Mouse (Mus musculus): Measurements from ENCODE around the gene Fhl3. TPM values are rescaled to one million over a fixed set of nuclear protein-coding genes. Genes with fewer than 3 reads are reported as not detected.
"Not testable (repeated sequence)": the region's sequence is repeated elsewhere in the genome, so short reads cannot be mapped to it uniquely, and the experiment has no call there.

The Fhl3 gene
- polyA plus RNA-seq, 1 experiment from 2014 or later: 1.9 TPM

DNA sequence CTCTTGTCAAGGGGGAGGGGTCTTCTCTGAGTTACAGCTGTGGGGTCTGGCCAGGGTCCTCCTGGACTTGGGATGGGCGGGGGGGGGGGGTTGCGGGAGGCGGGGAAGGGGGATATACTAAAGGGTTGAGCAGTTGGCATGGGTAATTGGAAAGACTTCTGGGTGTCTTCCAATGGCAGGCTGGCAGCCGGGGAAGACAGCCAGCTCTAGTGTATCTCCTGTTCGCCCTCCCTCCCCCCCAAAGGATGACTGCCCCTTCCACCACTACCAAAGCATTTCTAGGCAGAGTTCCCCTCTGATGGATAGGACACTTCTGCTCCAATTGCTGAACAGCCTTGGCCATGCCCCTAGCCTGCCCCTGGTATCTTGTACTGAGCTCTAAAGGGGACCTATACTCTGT is 1.4 kb downstream of the Fhl3 start:
- Histone ChIP-seq H3K27ac (replicated peaks) (0 out of 2 replicates have a peak overlapping the region, but pooled peaks have one; percentile 6), H3K36me3 (replicated peaks) (peaks cover 6% of the 10 kb centered on the region; the same call in 1 of the 2 replicates), H3K27me3 (peaks cover 27% of the 10 kb centered on the region), H3K4me2 (peak overlapping the region; percentile 96), H3K9ac (peak overlapping the region; percentile 66; the same call in 1 of the 2 replicates), H3K4me3 (replicated peaks) (peak overlapping the region; percentile 69), H3K9me3 (replicated peaks) (no peaks in the 10 kb centered on the region), H3K4me1 (replicated peaks) (peaks cover 59% of the 10 kb centered on the region)
- 38% methylated on average over 5 of the region's 5 CpGs for WGBS (ENCODE audit: insufficient replicate concordance)
- ATAC-seq (ENCODE audit: insufficient read depth): no peak

DNA sequence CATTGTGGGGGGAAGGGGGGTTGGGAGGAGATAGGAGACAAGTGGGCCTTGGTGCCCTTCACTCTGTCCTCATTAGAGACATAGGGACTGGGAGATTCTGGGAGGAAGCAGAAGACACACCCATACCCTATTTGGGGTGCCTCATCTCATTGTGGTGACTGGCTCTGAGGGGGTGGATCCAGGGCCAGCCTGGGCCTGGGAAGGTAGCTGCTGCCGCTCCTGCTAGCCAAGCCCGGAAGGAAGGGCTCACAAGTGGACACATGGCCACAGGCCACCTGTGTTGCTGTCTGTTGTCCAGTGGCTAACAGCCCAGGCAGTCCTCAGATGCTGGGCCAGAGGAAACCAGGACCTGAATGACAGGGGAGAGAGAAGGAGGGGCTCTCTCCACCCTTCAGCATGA is 2.9 kb downstream of the Fhl3 start:
- Histone ChIP-seq H3K27me3 (peaks cover 27% of the 10 kb centered on the region), H3K9me3 (replicated peaks) (no peaks in the 10 kb centered on the region), H3K9ac (no peak overlapping the region), H3K36me3 (replicated peaks) (peaks cover 8% of the 10 kb centered on the region; the same call in 1 of the 2 replicates), H3K4me1 (replicated peaks) (peaks cover 61% of the 10 kb centered on the region), H3K4me3 (replicated peaks) (no peak overlapping the region), H3K4me2 (peak overlapping the region; percentile 28), H3K27ac (replicated peaks) (peak overlapping the region; percentile 53; the same call in 1 of the 2 replicates)
- 11% methylated on average over 2 of the region's 2 CpGs for WGBS (ENCODE audit: insufficient replicate concordance)
- no peak for ATAC-seq (ENCODE audit: insufficient read depth)

DNA sequence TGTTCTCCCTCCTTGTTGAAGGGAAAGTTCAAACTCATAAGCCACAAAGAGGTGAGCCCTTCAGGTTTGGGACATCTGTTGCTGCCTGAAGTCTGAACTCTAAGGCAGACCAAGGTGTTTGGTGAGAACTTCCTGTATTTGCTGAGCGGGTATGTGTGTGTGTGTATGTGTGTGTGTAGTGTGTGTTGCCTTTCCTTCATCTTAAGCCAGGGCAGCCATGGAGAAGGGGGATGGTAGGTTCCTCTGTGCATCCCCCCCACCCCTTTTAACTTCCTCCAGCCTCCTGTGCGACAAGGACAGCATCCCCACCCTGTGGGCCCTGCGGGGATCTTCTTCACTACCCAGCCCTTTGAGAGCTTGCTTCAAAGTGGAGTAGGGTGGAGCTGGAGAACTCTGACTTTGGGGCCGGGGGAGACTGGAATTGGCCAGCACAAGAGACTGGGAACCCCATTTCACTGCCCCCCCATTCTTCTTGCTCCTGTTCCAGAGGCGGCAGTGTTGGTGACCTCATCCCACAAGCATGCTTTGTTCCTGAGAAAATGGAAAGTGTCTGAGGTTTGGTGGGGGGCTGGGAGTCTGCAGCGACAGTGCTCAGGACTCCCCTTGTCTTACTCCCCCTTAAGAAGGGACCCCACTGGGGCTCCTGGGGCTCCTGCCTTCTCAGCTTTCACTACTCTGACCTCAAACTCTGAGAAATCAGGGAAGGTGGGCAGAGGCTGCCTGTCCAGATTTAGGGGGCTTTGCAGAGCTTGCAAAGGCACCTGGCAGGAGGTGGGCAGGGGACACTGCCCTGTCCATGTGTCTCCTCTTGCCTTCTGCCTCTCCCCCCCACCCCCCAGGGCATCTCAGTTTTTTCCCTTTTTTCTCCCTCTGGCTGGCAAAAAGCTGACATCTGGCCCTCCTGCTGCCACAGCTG is 3.6 kb downstream of the Fhl3 start:
- Histone ChIP-seq H3K9ac (no peak overlapping the region), H3K27ac (replicated peaks) (peak overlapping the region; percentile 53), H3K27me3 (peaks cover 27% of the 10 kb centered on the region), H3K4me1 (replicated peaks) (peaks cover 68% of the 10 kb centered on the region), H3K4me2 (peak overlapping the region; percentile 40), H3K4me3 (replicated peaks) (peak overlapping the region; percentile 4; the same call in 1 of the 2 replicates), H3K9me3 (replicated peaks) (no peaks in the 10 kb centered on the region), H3K36me3 (replicated peaks) (peaks cover 8% of the 10 kb centered on the region; the same call in 1 of the 2 replicates)
- ATAC-seq (ENCODE audit: insufficient read depth): no peak
- 25% methylated on average over 6 of the region's 6 CpGs for WGBS (ENCODE audit: insufficient replicate concordance)

DNA sequence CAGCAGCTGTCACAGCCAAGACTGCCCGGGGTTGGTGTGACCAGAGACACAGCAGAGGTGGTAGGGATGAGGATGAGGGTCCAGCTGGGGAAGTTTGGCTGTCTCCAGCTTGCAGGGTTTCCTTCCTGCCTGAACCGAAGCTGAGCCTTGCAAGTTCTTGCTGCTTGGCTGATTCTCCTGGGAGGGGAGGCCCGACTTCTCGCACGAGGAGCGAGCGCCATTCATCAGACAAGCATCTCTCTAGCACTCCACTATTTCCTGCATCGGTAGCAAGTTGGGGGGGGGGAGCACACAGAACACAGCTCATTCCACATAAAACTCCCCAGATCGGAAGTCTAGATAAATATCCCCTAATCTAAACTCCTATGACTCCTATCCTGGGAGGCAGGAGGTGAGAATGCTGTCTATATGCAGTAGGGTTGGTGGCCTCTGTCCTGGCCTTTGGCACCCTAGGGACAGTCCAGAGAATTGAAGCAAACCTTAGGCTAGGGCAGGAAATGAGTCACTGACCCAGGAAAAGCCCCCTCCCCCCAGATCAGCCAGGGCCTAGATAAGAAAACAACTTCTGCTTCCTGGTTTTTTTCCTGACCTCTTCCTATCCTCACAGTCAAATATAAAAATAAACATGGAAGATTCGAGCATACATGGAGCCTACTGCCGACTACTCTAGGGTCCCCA is 4.4 kb downstream of the Fhl3 start:
- H3K4me2 ChIP-seq: peak overlapping the region; percentile 40
- no peaks in the 10 kb centered on the region for H3K9me3 ChIP-seq (replicated peaks)
- no peak for ATAC-seq (ENCODE audit: insufficient read depth)
- H3K27me3 ChIP-seq: peaks cover 25% of the 10 kb centered on the region
- peak overlapping the region; percentile 4; the same call in 1 of the 2 replicates for H3K4me3 ChIP-seq (replicated peaks)
- no peak overlapping the region for H3K9ac ChIP-seq
- peaks cover 70% of the 10 kb centered on the region for H3K4me1 ChIP-seq (replicated peaks)
- peak overlapping the region; percentile 53 for H3K27ac ChIP-seq (replicated peaks)
- peaks cover 8% of the 10 kb centered on the region; the same call in 1 of the 2 replicates for H3K36me3 ChIP-seq (replicated peaks)
- 14% methylated on average over 11 of the region's 11 CpGs for WGBS (ENCODE audit: insufficient replicate concordance)

DNA sequence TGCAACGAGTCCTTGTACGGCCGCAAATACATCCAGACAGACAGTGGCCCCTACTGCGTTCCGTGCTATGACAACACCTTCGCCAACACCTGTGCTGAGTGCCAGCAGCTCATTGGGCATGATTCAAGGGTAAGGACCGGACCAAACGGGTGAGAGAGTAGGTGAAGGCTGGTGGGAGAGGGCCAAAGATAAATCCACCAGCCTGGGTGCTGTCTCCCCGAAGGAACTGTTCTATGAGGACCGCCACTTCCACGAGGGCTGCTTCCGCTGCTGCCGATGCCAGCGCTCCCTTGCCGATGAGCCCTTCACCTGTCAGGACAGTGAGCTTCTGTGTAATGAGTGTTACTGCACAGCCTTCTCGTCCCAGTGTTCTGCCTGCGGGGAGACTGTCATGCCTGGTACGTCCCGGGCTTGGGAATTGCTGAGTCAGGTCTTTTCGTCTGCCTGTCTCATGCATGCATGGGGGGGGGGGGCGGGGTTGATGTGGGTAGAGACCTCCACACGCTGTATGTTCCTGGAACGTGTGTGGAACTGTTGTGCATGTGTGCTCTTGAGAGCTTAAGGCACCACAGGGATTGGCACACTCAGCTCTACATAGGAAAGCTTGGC is 5.3 kb downstream of the Fhl3 start:
- Histone ChIP-seq H3K9ac (no peak overlapping the region), H3K4me2 (no peak overlapping the region)

DNA sequence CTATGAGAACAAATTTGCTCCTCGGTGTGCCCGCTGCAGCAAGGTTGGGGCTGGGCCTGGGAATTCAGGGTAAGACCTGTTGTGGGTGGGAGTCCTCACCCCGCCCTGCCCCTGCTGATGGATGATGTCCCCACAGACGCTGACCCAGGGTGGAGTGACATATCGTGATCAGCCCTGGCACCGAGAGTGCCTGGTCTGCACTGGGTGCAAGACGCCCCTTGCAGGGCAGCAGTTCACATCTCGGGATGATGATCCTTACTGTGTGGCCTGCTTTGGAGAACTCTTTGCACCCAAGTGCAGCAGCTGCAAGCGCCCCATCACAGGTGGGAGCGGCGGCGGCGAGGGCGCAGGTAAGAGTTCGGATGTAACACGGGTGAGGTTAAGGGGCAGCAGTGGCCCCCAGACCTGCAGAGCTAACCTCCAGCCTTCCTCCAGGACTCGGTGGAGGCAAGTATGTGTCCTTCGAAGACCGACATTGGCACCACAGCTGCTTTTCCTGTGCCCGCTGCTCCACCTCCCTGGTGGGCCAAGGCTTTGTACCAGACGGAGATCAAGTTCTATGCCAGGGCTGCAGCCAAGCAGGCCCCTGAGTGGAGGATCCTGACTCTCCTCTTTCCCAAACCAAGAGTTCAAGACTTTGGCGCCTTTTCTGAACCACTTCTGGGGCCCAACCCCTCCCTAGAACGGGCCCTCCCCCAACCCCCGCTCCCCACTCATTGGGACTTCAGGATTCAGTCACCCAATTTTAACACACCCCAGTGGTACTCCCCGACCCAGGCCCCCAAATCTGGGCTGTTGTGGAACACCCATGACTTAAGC is 7.1 kb downstream of the Fhl3 start:
- not testable (repeated sequence) for H3K27me3 ChIP-seq; ATAC-seq (ENCODE audit: insufficient read depth); H3K4me3 ChIP-seq (replicated peaks); H3K36me3 ChIP-seq (replicated peaks); H3K9ac ChIP-seq; H3K27ac ChIP-seq (replicated peaks); H3K9me3 ChIP-seq (replicated peaks); H3K4me2 ChIP-seq
- 80% methylated on average over 25 of the region's 25 CpGs for WGBS (ENCODE audit: insufficient replicate concordance)
- peaks cover 66% of the 10 kb centered on the region for H3K4me1 ChIP-seq (replicated peaks)

More for the DNA sequence above, 5.3 kb downstream of the Fhl3 start:
- Histone ChIP-seq H3K4me3 (replicated peaks) (no peak overlapping the region), H3K36me3 (replicated peaks) (peaks cover 8% of the 10 kb centered on the region; the same call in 1 of the 2 replicates), H3K4me1 (replicated peaks) (peaks cover 70% of the 10 kb centered on the region), H3K9me3 (replicated peaks) (no peaks in the 10 kb centered on the region), H3K27ac (replicated peaks) (no peak overlapping the region), H3K27me3 (peaks cover 16% of the 10 kb centered on the region)
- WGBS (ENCODE audit: insufficient replicate concordance): 67% methylated on average over 23 of the region's 23 CpGs
- ATAC-seq (ENCODE audit: insufficient read depth): no peak

DNA sequence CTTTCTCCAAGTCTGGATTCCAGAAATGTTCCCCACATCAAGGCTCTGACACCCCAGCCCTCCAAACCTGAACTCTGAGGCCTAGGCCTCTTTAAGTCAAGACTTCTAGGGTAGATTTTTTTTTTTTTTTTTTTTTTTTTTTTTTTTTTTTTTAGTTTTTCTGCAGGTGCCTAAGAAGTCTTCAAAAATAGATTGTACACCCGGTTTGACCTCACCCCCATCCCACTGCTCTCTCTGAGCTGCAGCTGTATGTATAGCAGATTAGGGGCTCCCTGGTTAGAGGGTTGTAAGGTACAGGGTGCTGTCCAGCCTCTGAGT is 7.7 kb downstream of the Fhl3 start:
- WGBS (ENCODE audit: insufficient replicate concordance): 6% methylated on average over 1 of the region's 1 CpGs
- H3K4me3 ChIP-seq (replicated peaks); H3K9me3 ChIP-seq (replicated peaks); ATAC-seq (ENCODE audit: insufficient read depth); H3K36me3 ChIP-seq (replicated peaks); H3K27me3 ChIP-seq: not testable (repeated sequence)
- Histone ChIP-seq H3K4me1 (replicated peaks) (peaks cover 70% of the 10 kb centered on the region), H3K4me2 (peak overlapping the region; percentile 85), H3K9ac (0 out of 2 replicates have a peak overlapping the region, but pooled peaks have one; percentile 54), H3K27ac (replicated peaks) (peak overlapping the region; percentile 87)

DNA sequence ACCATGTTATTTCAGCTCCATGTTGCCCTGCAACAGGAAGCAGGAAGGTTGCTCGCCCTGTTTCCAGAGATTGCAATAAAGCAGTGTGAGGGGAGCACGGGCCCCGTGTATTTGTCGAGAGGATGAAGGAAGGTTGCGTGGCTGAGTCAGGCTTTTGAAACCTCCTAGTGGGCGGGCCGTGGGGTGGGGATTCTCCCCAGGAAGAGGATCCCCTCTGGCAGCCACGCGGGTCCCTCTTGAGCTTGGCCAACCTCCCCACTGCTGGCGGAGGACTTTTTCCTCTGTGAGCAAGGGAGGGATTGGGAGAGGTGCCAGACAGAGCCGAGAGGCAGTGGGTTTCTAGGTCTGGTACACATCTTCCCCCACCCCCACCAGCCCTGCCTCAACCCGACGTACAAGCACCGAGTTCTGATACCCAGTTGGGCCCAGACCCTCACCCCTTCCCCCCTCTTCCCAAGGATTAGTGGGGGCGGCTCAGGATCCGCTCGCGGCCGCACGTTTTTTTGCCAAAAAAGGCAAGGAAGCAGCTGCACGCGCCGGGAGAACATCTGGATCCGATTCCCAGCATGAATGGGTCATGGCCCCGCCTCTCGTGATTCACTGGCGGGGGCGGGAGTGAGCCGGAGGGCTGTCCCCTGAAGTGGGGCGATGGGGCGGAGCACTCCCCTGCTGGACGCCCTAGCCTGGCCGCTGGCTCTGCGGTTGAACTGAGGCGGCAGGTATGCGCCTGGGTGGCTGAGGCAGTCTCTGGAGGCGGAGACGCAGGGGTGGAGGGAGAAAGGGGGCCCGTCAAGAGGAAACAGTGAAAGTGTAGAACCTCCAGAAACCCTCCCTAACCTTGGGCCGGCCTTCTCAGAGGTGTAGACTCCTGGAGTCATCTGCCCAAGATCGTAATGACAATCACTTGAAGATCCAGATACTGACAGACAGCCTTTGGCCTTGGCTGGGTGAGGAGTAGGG is 8.3 kb downstream of the Fhl3 start:
- Histone ChIP-seq H3K9me3 (replicated peaks) (no peaks in the 10 kb centered on the region), H3K9ac (peak overlapping the region; percentile 54), H3K27ac (replicated peaks) (peak overlapping the region; percentile 87), H3K27me3 (peaks cover 6% of the 10 kb centered on the region; the same call in 1 of the 2 replicates), H3K4me2 (peak overlapping the region; percentile 85), H3K4me1 (replicated peaks) (peaks cover 69% of the 10 kb centered on the region), H3K4me3 (replicated peaks) (peak overlapping the region; percentile 57), H3K36me3 (replicated peaks) (peaks cover 8% of the 10 kb centered on the region; the same call in 1 of the 2 replicates)
- ATAC-seq (ENCODE audit: insufficient read depth): peak; percentile 74
- WGBS (ENCODE audit: insufficient replicate concordance): 1% methylated on average over 41 of the region's 41 CpGs

DNA sequence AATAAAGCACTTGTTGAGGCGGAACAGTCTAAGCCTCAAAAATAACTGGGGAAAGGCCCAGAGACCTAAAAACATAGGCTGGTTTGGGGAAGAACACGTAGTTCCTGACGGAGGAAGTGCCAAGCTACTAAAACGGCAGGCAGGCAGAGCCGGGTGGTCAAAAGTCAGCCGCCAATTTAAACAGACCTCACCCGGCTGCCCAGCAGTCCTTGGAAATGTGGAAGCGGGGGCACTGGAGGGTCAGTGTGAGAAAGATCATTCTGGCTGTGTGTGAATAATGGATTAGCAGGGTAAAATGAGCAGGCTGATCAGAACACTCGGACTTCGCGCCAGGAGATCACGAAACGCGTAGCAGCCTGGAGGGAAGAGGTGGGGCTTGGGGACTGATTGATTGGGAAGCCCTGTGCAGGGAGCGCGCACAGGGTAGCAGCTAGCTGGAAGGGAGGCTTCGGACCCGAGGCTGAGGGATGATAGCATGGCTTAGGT is 9.5 kb downstream of the Fhl3 start:
- ATAC-seq (ENCODE audit: insufficient read depth): no peak
- Histone ChIP-seq H3K9me3 (replicated peaks) (no peaks in the 10 kb centered on the region), H3K4me1 (replicated peaks) (peaks cover 64% of the 10 kb centered on the region), H3K27ac (replicated peaks) (peak overlapping the region; percentile 87), H3K9ac (peak overlapping the region; percentile 49; the same call in 1 of the 2 replicates), H3K4me3 (replicated peaks) (peak overlapping the region; percentile 41), H3K36me3 (replicated peaks) (peaks cover 8% of the 10 kb centered on the region; the same call in 1 of the 2 replicates), H3K27me3 (no peaks in the 10 kb centered on the region; the same call in 1 of the 2 replicates), H3K4me2 (peak overlapping the region; percentile 85)
- 5% methylated on average over 18 of the region's 18 CpGs for WGBS (ENCODE audit: insufficient replicate concordance)
